Mouse (Mus musculus) testis, adult 2 months (tissue): Measurements from ENCODE around the gene Gsn. TPM values are rescaled to one million over a fixed set of nuclear protein-coding genes. Genes with fewer than 3 reads are reported as not detected.

Source experiments
- H3K27ac ChIP-seq: fragments of 200-500 bp; 2 replicates; pipeline ENCODE4 v1.5.1; 2012; ENCODE audit warnings: low read depth, low read length; ENCODE audit not compliant: control insufficient read depth, insufficient read depth
- H3K27me3 ChIP-seq: fragments of 200-500 bp; 2 replicates; pipeline ENCODE4 v1.6.1; 2012; ENCODE audit warnings: mild to moderate bottlenecking, low read length, moderate library complexity; ENCODE audit not compliant: control insufficient read depth, insufficient read depth
- H3K36me3 ChIP-seq: fragments of 200-500 bp; 2 replicates; pipeline ENCODE4 v1.6.1; 2012; ENCODE audit warnings: mild to moderate bottlenecking, low read length; ENCODE audit not compliant: control insufficient read depth, insufficient read depth
- H3K4me1 ChIP-seq: fragments of 200-500 bp; 2 replicates; pipeline ENCODE4 v1.6.1; 2012; ENCODE audit warnings: low read length; ENCODE audit not compliant: control insufficient read depth, insufficient read depth
- H3K4me3 ChIP-seq: fragments of 200-500 bp; 2 replicates; pipeline ENCODE4 v1.5.1; 2012; ENCODE audit warnings: low read depth, mild to moderate bottlenecking, low read length, moderate library complexity, mixed read lengths; ENCODE audit not compliant: control insufficient read depth
- CTCF ChIP-seq: fragments of 200-500 bp; IDR thresholded peaks from 2 replicates; pipeline ENCODE4 v1.5.1; 2012; ENCODE audit warnings: low read depth, mild to moderate bottlenecking, inconsistent platforms, low read length, moderate library complexity; ENCODE audit not compliant: control insufficient read depth, insufficient read depth, insufficient replicate concordance
- POLR2A ChIP-seq: fragments of 200-500 bp; IDR thresholded peaks from 2 replicates; pipeline ENCODE4 v1.6.1; 2012; ENCODE audit warnings: low read depth, mild to moderate bottlenecking, inconsistent platforms, low read length, moderate library complexity; ENCODE audit not compliant: control insufficient read depth
- polyA plus RNA-seq: library from polyadenylated mRNA; depleted of rRNA; stranded (reverse); fragments of >200 nt; gene quantifications from 2 replicates; pipeline ENCODE4 v1.2.3, GENCODE M21; 2012

Gsn gene
- polyA plus RNA-seq, 1 experiment, result 49.9 TPM

DNA sequence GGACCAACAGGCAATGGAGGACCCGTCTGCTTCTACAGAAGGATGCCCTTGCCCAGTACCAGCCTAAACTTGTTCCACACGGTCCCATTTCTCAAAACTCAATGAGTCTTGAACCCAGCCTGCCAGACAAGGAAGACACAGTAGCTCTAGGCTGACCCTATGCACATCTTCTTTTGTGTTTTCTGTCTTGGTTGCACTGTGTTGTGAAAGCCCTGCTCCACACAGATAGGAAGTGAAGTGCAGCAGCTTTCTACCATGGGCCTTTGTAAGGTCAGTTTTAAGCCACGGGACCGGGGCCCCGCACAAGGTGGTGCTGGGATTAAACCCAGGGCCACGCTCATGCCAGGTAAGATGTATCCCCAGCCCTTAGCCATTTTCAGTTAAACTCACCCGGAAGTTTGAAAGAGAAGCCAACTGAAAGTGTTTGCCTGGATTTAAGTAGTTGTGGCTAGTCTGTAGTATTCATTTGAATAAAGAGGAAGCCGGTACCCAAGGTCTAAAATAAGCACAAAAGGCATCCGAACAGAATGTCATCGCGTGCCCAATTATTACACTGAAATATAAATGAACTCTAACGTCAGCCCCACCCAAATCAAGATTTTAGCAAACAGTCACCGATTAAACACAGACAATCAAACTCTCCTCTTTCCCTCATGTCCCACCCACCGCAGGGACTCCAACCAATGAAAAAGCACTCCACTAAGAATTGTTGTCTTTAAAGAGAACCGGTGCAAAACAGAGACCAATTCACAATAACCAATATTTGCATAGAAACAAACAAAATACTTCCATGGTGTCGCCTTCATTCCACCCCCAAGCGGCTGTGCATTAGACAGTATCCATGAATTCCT, 23.4 kb upstream of the Gsn start:
- no peaks in the 10 kb centered on the region; the same call in 1 of the 2 replicates for H3K4me1 ChIP-seq
- no peaks in the 10 kb centered on the region for H3K27me3 ChIP-seq
- no peaks in the 10 kb centered on the region for H3K36me3 ChIP-seq
- H3K27ac ChIP-seq, result no peak overlapping the region
- no peak overlapping the region for H3K4me3 ChIP-seq
- TF ChIP-seq CTCF (no peak), POLR2A (no peak)

DNA sequence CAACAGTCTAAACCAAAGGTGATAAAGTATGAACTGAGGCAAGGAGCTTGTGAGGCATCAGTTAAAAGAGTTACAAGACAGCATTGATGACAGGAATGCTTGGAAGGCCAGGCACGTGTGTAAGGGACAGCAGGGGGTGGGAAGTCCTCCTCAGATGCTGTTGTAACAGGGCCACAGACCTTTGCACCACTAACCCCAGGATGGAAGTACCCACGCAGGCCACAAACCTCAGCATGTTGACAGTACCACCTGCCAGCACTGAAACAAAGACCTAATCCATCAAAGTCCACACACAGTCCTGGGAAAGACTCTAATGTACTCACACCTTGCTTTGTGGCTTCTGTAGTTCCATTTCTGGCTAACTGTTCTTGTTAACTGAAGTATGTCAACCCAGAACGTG, 22.3 kb upstream of the Gsn start:
- Histone ChIP-seq H3K27ac (no peak overlapping the region), H3K4me1 (no peaks in the 10 kb centered on the region; the same call in 1 of the 2 replicates), H3K36me3 (no peaks in the 10 kb centered on the region), H3K4me3 (no peak overlapping the region), H3K27me3 (no peaks in the 10 kb centered on the region)
- TF ChIP-seq CTCF (no peak), POLR2A (no peak)

DNA sequence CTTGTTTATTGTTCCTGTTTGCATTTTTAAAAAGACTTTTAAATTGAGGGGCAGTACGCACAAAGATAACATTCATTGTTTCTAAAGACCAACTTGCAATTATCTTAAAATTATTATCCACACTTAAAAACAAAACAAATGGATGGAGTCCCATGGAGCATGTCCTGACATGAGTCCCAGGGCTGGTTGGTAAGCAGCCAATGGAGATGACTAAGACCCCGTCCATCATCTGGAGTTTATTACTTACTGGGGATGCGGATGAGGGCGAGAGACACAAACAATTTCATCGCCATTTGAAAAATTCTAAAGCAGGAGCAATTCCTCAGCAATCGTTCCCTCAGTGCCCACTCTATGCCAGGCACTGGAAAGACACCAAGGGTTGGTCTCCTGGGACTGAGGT, 21.2 kb upstream of the Gsn start:
- Histone ChIP-seq H3K27ac (no peak overlapping the region), H3K27me3 (no peaks in the 10 kb centered on the region)

GRCm38 (mm10) chr2:35244241-35244640, 11.9 kb upstream of the Gsn start:
- TF ChIP-seq POLR2A, result no peak

More for the DNA sequence above, 21.2 kb upstream of the Gsn start:
- Histone ChIP-seq H3K4me1 (no peaks in the 10 kb centered on the region; the same call in 1 of the 2 replicates), H3K4me3 (no peak overlapping the region), H3K36me3 (no peaks in the 10 kb centered on the region)
- TF ChIP-seq POLR2A (no peak), CTCF (no peak)

DNA sequence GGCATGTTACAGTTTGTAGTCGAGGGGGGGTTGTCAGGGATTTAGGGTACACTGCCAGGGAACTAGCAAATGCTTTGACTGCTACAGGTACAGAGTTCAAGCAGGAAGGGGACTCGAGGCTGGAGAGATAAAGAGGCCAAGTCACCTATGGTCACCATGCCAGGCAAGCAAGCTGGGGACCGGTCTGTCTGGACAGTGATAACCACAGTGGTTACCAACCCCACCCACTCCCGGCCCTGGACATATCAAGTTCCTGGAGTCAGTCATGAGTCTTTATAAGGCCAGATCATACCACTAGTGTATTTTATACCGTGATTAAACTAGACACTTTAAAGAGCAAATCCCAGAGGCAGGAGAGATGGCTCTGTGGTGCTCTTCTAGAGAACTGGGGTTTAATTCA, 8.4 kb upstream of the Gsn start:
- H3K27ac ChIP-seq, result no peak overlapping the region
- H3K27me3 ChIP-seq, result no peaks in the 10 kb centered on the region
- no peaks in the 10 kb centered on the region for H3K4me1 ChIP-seq
- H3K4me3 ChIP-seq, result no peak overlapping the region
- no peaks in the 10 kb centered on the region for H3K36me3 ChIP-seq
- TF ChIP-seq CTCF (no peak), POLR2A (no peak)

More at GRCm38 (mm10) chr2:35244241-35244640, 11.9 kb upstream of the Gsn start:
- no peaks in the 10 kb centered on the region for H3K27me3 ChIP-seq
- no peak overlapping the region for H3K27ac ChIP-seq
- no peak overlapping the region for H3K4me3 ChIP-seq
- no peaks in the 10 kb centered on the region for H3K4me1 ChIP-seq
- no peaks in the 10 kb centered on the region for H3K36me3 ChIP-seq

DNA sequence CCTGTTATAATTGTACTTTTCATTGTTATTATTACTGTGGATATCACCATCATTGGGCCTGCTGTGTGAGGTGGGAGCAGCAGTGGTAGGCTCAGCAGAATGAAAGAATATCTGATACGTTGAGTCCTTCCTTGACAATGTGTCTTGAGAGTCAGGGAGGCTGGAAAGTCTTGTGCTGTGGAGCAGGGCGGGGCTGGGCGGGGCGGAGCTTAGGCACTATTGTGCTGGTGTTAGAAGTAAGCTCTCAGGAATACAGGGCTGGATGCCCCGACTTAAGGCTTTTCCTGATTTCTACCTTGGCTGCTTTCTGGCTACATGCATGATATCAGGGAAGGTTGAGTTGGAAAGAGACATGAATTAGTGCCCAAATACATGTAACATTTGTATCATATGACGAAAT, 3.4 kb upstream of the Gsn start:
- Histone ChIP-seq H3K27me3 (no peaks in the 10 kb centered on the region; the same call in 1 of the 2 replicates), H3K36me3 (no peaks in the 10 kb centered on the region), H3K4me1 (peaks cover 14% of the 10 kb centered on the region), H3K4me3 (no peak overlapping the region), H3K27ac (no peak overlapping the region)
- no peak for TF ChIP-seq POLR2A
- no peak for TF ChIP-seq CTCF

DNA sequence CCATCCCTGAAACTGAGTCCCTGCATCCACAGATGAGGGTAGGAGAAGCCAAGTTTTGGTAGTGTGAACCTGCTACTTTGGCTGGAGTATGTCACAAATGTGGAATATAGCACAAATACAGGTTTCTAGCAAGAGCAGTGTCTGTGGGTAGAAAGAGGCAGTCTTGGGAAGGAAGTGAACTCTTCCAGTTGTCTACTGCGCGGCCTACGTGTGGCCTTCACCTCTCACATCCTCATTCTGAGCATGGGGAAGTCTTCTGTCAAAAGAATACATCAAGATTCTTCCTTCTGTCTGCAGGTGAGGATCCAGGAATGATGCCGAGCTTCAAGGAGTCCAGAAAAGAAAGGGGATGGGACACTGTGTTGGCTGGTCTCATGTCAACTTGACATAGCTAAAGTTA, 2.4 kb upstream of the Gsn start:
- Histone ChIP-seq H3K4me1 (peaks cover 14% of the 10 kb centered on the region), H3K4me3 (no peak overlapping the region), H3K27ac (no peak overlapping the region), H3K27me3 (no peaks in the 10 kb centered on the region; the same call in 1 of the 2 replicates), H3K36me3 (no peaks in the 10 kb centered on the region)
- TF ChIP-seq POLR2A (no peak), CTCF (no peak)

DNA sequence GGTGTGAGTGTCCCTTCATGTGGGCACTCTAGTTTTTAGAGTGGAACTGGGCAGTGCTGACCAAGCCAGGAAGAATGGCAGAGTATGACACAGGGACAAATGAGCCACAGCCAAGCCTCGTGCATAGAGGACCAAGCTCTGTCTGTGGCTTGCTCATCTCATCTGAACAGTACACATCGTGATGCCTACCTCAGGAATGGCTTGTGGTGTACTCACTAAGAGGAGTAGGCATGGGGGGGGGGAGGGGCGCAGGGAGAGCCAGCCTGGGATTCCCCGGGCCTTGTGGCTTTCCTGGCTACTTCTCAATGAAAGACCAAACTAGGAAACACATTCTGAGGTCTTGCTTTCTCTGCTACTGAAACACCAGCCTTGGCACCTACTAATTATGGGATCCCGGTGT, 1.2 kb upstream of the Gsn start:
- no peaks in the 10 kb centered on the region for H3K36me3 ChIP-seq
- H3K4me1 ChIP-seq, result peaks cover 14% of the 10 kb centered on the region
- no peak overlapping the region for H3K4me3 ChIP-seq
- H3K27me3 ChIP-seq, result no peaks in the 10 kb centered on the region; the same call in 1 of the 2 replicates
- TF ChIP-seq CTCF (no peak), POLR2A (no peak)
- H3K27ac ChIP-seq, result no peak overlapping the region
